Mouse (Mus musculus) left cerebral cortex, postnatal 14 days (tissue): ENCODE data around the gene Zfp526. TPM values are rescaled to one million over a fixed set of nuclear protein-coding genes. Genes with fewer than 3 reads are reported as not detected.

Source experiments
- microRNA-seq, 2 experiments: library from miRNA; unstranded; fragments of <30 nt; microRNA quantifications; one replicate each; pipeline ENCODE4 v1.2.0; 2022
- total RNA-seq, 2 experiments: library from RNA; stranded (reverse); gene quantifications; 2 replicates each; pipeline ENCODE4 v1.2.3; 2021

Gene Zfp526
- total RNA-seq, 2 experiments from 2014 or later, result 9.2 to 10.3 TPM

Small RNAs within 50 kb of the gene (microRNA-seq; reads per million reads assigned to microRNA genes)
- gene Mir7048, result 0 to 0.53 reads per million in 2 experiments

Other genes starting within 250 kb of the Zfp526 start
- 100 to 1,000 TPM; 303 to 313 TPM for gene Rabac1, start 248.7 kb upstream of the Zfp526 start, total RNA-seq
- gene Atp1a3, start 215.5 kb upstream of the Zfp526 start, total RNA-seq, result 1,000 to 10,000 TPM; 2,091 to 2,391 TPM
- 100 to 1,000 TPM; 264 to 270 TPM for gene Grik5, start 149.1 kb upstream of the Zfp526 start, total RNA-seq
- 10 to 100 TPM; 28.1 to 30.0 TPM for gene Zfp574, start 148.9 kb upstream of the Zfp526 start, total RNA-seq
- gene Pou2f2, start 41.7 kb upstream of the Zfp526 start, total RNA-seq, result 10 to 100 TPM; 11.5 to 13.0 TPM
- gene Dedd2, start 810 bp upstream of the Zfp526 start, total RNA-seq, result 10 to 100 TPM; 25.0 to 26.0 TPM
- gene Gsk3a, start 16.4 kb downstream of the Zfp526 start, total RNA-seq, result 100 to 1,000 TPM; 201 to 203 TPM
- 10 to 100 TPM; 68.6 to 70.7 TPM for gene Erf, start 29.3 kb downstream of the Zfp526 start, total RNA-seq
- 100 to 1,000 TPM; 246 to 255 TPM for gene Cic, start 46.3 kb downstream of the Zfp526 start, total RNA-seq
- 10 to 100 TPM; 25.2 to 32.2 TPM for gene Pafah1b3, start 76.6 kb downstream of the Zfp526 start, total RNA-seq
- gene Prr19, start 80.0 kb downstream of the Zfp526 start, total RNA-seq, result under 1 TPM in 1 of 2 experiments, not detected in 1; 0.29 TPM
- 10 to 100 TPM; 70.9 to 76.8 TPM for gene Tmem145, start 84.7 kb downstream of the Zfp526 start, total RNA-seq
- 10 to 100 TPM; 97.4 to 97.8 TPM for gene Megf8, start 95.7 kb downstream of the Zfp526 start, total RNA-seq
- not detected for gene Cnfn, start 148.3 kb downstream of the Zfp526 start, total RNA-seq
- 1 to 10 TPM; 5.6 to 6.3 TPM for gene Lipe, start 177.3 kb downstream of the Zfp526 start, total RNA-seq
- not detected for gene Cxcl17, start 191.5 kb downstream of the Zfp526 start, total RNA-seq